Mouse (Mus musculus) heart, adult 2 months (tissue): ENCODE results near the gene Erg.

Experiments
- CTCF ChIP-seq: fragments of 200-600 bp; IDR thresholded peaks from 2 replicates; pipeline ENCODE4 v1.8.1; 2022; ENCODE audit warnings: antibody characterized with exemption, mild to moderate bottlenecking, moderate library complexity
- EP300 ChIP-seq: fragments of 200-500 bp; IDR thresholded peaks from 2 replicates; pipeline ENCODE4 v1.6.1; 2011; ENCODE audit warnings: low read depth, low read length, control low read depth; ENCODE audit not compliant: insufficient read depth
- POLR2A ChIP-seq: fragments of 200-500 bp; IDR thresholded peaks from 2 replicates; pipeline ENCODE4 v1.6.1; 2011; ENCODE audit warnings: mild to moderate bottlenecking, low read depth, low read length, control low read depth; ENCODE audit not compliant: insufficient read depth

DNA sequence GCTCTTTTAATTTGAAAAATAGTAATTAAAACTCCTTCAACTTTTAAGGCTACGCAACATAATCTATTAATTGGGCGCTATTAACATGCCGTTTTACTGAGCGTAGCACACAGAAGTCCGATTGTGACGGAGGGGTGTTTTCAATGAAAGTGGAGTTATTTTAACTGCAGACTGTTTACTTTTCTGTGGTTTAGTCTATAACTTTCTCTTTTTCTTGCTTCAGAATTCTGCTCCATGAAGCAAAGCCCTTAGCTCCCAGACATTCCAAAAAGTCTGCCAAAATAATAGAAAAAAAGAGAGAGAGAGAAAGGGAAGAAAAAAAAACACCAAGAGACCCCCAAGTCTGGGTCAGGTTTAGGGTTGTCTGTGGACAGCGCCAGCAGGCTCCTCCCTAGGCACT is 333 bp upstream of the Erg start:
- no peak for TF ChIP-seq CTCF
- TF ChIP-seq POLR2A, result no peak
- no peak for TF ChIP-seq EP300
